Mouse (Mus musculus): Measurements from ENCODE around the gene Hist1h1e. TPM values are rescaled to one million over a fixed set of nuclear protein-coding genes. Genes with fewer than 3 reads are reported as not detected.
"Not testable (repeated sequence)": the region's sequence is repeated elsewhere in the genome, so short reads cannot be mapped to it uniquely, and the experiment has no call there.

Hist1h1e gene
- polyA plus RNA-seq, 3 experiments from 2014 or later: 6.7 to 25.3 (median 9.4) TPM

DNA sequence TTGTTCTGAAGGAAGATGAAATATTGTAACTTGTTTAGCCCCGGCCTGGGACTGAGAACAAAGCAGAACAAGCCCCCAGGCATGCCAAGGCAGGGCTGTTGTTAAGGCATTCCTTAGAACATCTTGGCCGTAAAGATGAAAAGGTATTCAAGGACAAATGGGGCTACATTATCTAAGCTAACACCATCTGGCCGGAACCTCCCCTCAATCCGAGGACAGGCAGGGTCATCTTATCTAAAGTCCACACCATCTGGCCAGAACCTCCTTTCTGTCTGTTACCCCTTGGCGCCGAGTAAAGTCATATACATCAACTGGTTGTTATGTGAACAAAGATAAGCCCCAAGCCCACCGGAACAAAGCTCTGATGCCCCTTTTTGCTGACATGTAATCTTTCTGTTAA lies 30.5 kb downstream of the Hist1h1e start:
- not testable (repeated sequence) for ATAC-seq

GRCm38 (mm10) chr13:23591206-23591605 lies 31.2 kb downstream of the Hist1h1e start:
- no peak for ATAC-seq

DNA sequence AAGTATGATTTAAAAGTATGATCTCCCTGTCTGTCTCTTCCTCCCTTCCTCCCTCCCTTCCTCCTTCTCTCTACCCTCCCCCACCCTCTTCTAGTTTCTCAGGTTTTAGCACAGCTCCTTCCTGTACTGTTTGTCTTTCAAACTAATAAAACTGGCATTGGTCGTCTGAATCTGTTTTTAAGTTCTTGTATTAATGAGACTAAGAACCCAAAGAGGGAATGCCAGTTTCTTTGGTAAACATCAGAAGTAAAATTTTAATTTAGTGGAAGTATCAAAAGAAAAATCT lies 35.5 kb downstream of the Hist1h1e start:
- no peak for ATAC-seq

DNA sequence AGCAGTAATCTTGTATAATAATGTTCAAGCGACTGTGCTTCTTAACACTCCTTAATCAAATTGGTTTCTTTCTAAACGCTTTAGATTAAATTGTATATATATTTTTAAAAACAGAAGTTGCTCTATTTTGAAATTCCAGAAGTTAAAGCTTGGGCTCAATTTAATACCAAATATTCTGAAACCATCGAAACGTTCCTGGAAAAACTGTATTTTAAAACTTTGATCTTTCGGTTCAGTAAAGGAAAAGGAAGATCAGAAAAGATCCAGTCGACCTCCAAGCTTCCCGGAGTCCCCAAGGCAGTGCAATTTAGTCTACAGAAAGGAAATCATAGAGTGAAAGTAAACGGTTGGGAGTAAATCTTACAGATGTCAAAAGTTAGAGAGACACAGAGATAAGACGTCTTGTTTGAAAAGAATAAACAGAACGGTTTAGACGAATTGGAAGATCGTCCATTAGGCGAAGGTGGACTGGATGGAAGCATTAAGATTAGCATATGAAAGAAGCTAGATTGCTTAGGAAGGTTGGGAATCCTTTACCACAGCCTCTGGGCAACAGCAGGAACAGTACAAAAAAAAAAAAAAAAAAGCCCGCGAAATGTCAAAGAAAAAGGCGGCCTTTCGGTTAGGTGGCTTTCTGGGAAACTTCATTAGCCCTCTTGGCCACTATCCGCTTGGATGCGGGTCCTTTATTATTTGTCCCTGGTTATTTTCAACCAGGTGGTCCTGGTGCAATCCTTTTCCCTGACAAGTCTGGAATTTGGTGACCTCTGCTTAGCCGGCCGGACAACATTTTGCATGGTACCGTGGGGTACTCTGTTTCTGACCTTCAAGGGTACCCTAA lies 36.0 kb downstream of the Hist1h1e start:
- no peak for ATAC-seq

DNA sequence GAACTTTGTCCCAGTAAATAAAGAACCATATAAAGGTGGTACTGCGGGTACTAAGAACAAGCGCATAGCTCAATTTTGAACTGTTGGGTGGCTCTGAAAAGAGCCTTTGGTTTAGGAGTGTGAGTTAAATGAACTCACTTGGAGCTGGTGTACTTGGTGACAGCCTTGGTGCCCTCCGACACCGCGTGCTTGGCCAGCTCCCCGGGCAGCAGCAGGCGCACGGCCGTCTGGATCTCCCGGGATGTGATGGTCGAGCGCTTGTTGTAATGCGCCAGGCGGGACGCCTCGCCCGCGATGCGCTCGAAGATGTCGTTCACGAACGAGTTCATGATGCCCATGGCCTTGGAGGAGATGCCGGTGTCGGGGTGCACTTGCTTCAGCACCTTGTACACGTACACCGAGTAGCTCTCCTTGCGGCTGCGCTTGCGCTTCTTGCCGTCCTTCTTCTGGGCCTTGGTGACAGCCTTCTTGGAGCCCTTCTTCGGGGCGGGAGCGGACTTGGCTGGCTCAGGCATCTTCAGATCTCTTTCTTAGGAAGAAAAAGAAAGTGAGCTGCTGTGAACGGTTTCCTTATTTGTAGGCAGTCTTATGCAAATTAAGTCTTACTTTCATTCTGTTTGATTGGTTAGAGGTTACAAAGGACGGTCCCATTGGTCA lies 36.8 kb downstream of the Hist1h1e start:
- ATAC-seq: peak; percentile 81

DNA sequence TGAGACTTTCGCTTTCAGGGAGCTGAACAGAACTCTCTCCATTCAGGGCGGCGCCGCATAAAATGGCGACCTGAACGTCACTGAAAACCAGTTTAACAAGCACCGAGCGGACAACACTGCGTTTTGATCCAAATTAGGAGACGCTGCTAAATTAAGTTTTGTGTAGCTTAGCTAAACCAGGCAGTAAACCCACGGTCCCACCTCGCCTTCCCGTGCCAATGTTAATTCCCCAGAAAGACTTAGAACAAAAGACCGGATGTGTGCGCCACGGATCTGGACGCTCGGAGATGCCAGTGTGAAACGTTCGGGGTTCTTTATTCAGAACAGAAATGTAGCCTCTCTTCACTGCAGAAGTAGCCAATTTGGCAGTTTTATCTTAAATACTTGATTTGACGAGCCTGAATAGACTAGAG lies 37.3 kb downstream of the Hist1h1e start:
- peak; percentile 36 for ATAC-seq

- no peak for ATAC-seq
Measured at GRCm38 (mm10) chr13:23584331-23584730, 38.0 kb downstream of the Hist1h1e start.

- ATAC-seq: no peak
Measured at GRCm38 (mm10) chr13:23583387-23584068, 38.8 kb downstream of the Hist1h1e start.

- ATAC-seq: no peak
Measured at GRCm38 (mm10) chr13:23582219-23583056, 39.9 kb downstream of the Hist1h1e start.

DNA sequence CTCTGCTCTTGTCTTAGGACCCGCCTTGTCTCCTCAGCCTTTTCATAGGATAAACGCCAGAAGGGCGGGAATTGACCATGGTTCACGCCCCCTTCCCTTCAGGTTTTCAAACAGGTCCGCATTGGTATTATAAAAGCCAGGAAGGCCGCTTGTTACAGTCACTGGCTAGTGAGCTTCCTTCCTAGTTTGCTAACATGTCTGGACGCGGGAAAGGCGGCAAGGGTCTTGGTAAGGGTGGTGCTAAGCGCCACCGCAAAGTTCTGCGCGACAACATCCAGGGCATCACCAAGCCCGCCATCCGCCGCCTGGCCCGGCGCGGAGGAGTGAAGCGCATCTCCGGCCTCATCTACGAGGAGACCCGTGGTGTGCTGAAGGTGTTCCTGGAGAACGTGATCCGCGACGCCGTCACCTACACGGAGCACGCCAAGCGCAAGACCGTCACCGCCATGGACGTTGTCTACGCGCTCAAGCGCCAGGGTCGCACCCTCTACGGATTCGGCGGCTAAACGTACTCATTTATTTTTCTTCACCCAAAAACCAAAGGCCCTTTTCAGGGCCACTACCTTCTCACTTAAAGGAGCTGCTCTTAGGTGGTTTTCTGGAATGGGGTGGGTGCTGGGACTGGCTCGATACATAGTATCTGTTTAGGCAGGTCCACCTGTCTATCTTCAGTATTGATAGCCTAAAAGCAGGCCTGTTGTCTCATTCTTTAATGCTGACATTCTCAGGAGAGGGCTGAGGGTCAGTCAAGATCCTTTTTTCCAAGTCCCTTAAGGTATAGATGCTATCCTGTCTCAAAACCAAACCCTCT lies 40.7 kb downstream of the Hist1h1e start, which contains the start of gene Hist1h4d:
Hist1h4d (plus strand) TSS at position 191 of the 811 bp plus-strand sequence.
- ATAC-seq: peak; percentile 73

GRCm38 (mm10) chr13:23577835-23578234 lies 44.5 kb downstream of the Hist1h1e start:
- ATAC-seq: no peak

DNA sequence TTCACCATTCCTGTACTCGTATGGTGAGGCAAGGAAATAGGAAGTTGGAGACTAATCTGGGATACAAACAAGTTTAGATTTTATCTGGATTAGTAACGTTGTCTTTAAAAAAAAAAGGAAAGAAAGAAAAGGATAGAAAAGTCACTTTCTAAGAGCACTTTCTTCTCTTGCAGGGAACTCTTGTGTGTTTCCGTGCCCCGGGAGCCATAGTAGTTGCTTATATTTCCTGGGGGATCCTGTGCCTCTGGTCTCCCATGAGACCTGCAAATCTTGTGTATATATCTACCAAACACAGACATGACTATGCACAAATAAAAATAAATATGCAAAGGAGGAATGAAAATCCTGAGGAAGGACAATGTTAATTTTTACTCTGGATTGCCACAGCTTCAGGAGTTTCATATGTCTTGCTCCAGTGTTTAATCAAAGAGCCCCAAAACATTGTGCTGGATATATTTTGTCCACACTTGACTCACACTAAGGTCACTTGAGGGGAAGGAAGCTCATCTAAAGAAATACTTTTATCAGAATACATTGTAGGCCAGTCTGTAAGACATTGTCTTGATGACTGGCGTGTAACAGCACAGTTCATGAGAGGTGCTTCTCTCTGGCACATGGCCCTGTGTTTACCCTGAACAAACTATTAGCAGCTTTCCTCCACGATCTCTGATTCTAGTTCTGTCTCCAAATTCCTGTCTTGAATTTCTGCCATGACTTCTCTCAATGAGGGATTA lies 45.3 kb downstream of the Hist1h1e start:
- ATAC-seq: no peak

DNA sequence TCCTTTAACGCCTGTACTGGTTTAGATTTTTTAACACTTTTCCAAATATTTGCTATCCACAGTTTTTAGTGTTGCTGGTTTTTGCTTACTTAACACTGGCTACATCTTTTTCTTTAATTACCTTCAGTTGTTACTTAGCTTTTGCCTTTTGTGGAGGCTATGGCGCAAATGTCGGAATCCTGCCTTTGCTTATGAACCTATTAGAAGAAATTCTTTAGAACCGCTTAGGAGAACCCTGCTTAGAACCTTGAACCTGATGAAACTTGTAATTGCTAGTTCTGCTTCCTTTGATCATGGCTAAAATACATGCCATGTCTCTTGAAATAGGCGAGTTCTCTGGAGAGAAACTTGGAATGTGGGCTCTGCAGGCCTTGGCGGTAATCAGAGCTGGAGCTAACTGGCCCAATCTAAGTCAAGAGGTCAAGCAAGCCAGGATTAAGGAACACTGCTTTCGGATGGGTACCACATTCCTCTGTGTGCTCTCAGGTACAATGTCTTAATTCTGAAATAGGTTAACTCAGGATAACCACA lies 45.9 kb downstream of the Hist1h1e start:
- ATAC-seq: no peak

GRCm38 (mm10) chr13:23575864-23576313 lies 46.5 kb downstream of the Hist1h1e start:
- not testable (repeated sequence) for ATAC-seq

GRCm38 (mm10) chr13:23575271-23575851 lies 47.0 kb downstream of the Hist1h1e start, which contains the start of gene Hist1h3d:
Gene Hist1h3d (plus strand): TSS chr13:23575763.
- ATAC-seq: peak; percentile 30

DNA sequence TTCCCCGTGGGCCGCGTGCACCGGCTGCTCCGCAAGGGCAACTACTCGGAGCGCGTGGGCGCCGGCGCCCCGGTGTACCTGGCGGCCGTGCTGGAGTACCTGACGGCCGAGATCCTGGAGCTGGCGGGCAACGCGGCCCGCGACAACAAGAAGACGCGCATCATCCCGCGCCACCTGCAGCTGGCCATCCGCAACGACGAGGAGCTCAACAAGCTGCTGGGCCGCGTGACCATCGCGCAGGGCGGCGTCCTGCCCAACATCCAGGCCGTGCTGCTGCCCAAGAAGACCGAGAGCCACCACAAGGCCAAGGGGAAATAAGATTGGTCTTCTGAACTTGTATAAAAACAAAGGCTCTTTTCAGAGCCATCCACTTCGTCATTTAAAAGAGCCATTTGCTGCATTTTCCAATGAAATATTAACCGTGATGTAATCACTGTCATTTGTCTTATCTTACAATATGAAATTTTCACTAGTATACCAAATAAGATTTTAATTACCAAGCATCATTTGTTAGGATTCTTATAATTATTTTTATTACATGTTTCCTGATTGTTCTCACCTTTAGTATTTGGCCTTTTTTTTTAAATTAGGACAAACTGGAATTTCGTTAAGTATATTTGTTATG lies 47.7 kb downstream of the Hist1h1e start:
- not testable (repeated sequence) for ATAC-seq

- ATAC-seq: peak; percentile 76
Measured at GRCm38 (mm10) chr13:23573898-23574524, 48.3 kb downstream of the Hist1h1e start, which contains the start of the genes Hist1h2bf and Hist1h2ad. Gene Hist1h2bf (minus strand): TSS chr13:23574196. Gene Hist1h2ad (plus strand): TSS chr13:23574381.

- ATAC-seq: not testable (repeated sequence)
Measured at GRCm38 (mm10) chr13:23573034-23573897, 49.1 kb downstream of the Hist1h1e start.
